Mouse (Mus musculus): Measurements from ENCODE around the gene Kcnma1.

DNA sequence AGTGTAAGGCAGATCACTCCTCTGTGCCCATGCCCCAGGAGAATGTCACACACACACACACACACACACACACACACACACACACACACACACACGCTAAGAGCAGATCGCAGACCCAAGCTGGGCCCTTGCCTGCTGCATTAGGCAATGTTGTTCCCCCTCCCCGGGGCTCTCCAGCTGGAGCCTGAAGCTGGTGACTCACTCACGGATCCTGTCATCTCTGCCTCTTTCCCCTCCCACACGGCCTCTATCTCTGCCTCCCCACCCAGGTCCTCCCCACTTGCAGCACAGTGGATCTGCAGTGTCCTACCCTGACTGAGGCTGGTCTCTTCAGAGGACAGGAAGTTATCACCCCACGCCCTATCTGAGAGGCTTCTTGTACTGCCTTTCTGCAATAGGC is 128.8 kb downstream of the Kcnma1 start:
- TF ChIP-seq CTCF (conservative IDR thresholded peaks at IDR 0.05; ENCODE audit: low read length) (no peak), NANOG (IDR thresholded peaks at IDR 0.05; ENCODE audit: borderline replicate concordance, low read length) (no peak), POU5F1 (IDR thresholded peaks at IDR 0.05; ENCODE audit: borderline replicate concordance, low read length) (no peak)
